Mouse (Mus musculus) limb, embryonic 15.5 days (tissue): ENCODE results near the gene Tbc1d2b. TPM values are rescaled to one million over a fixed set of nuclear protein-coding genes. Genes with fewer than 3 reads are reported as not detected.

ENCODE experiments used
- polyA plus RNA-seq: library from polyadenylated mRNA; unstranded; fragments of >200 nt; fragmentation: Nextera tagmentation; extraction: Ambion mirVana; gene quantifications from 2 replicates; pipeline ENCODE4 v1.2.1, GENCODE M21; 2015

Gene Tbc1d2b
- polyA plus RNA-seq, 1 experiment from 2014 or later = 16.3 TPM

Other genes with a start within 250 kb of the Tbc1d2b start
- gene Ctsh, start 216.7 kb downstream of the Tbc1d2b start, polyA plus RNA-seq = 47.8 and 48.0 TPM in 2 replicates
- gene Morf4l1, start 156.0 kb downstream of the Tbc1d2b start, polyA plus RNA-seq = 440 and 463 TPM in 2 replicates
- 13.7 and 14.2 TPM in 2 replicates for gene Adamts7, start 107.7 kb downstream of the Tbc1d2b start, polyA plus RNA-seq